Mouse (Mus musculus) kidney, postnatal 4 days (tissue): ENCODE results near the gene Pla2g2c.
A peak's percentile ranks its signal among the peaks of the same experiment; 100 is the strongest.

Experiments
- DNase-seq, 2 experiments: peaks; one replicate each; pipeline ENCODE4 v3.0.0; 2021; ENCODE audit warnings: mixed read lengths in 2 of 2

The Pla2g2c gene

DNA sequence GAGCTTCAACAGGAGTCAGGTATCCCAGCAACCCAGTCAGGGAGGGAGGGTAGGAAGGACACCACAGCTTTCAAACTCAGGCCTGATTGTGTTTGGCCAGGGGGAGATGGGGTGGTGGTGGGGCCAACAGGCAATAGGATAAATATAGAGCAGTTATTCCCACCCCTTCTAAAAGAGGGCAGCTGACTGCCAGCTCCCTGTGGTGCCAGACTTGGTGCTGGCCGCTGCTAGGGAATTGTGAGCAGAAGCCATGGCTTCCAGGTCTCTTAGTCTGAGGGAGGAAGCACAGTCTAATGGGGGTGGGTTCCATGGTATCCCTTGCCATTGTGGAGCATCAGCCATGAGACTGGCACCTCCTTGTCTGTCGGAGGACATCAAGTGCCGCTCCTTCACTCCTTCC is 29.0 kb downstream of the Pla2g2c start:
- no peak for DNase-seq

- DNase-seq, result no peak
These were observed 29.8 kb downstream of the Pla2g2c start for GRCm38 (mm10) chr4:138754432-138754831.

DNA sequence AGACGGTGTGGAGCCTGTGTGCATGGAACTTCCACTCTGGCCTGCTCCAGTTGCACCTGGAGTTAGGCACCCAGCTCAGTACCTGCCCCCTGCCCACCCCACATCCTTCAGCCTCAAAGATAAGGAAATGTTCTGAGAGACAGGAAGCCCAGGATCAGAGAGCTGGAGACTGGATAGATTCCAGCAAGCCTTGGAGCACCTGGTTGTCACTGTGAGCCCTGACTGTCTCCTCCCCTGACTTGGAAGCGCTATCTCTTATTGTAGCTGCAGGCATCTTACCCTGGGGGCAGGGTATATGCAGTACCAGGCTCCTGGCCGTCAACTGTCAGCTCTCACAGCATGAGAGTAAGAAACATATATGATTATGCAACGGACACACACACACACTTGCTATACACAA is 30.8 kb downstream of the Pla2g2c start:
- DNase-seq, result no peak

- no peak for DNase-seq
These were observed 31.4 kb downstream of the Pla2g2c start for GRCm38 (mm10) chr4:138755983-138756382.

DNA sequence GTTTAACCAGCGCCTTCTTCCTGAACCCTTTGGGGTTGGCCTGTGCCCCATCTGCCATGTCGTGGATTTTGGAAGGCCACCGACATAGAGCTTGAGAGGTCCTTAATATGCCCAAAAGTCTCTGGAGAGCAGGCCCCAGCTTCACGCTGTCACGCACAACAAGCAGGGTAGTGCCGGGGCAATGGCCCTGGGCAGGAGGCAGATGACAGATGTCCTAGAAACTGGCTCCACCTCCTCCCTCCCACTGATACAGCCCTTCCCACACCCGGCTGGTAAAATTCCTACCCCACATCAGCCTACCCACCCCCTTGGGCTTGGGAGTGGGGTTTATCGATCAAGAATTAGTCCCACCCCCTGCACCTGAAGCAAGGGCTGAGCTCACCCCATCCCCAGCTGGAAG is 32.8 kb downstream of the Pla2g2c start, which contains the start of gene Pla2g2f:
Gene Pla2g2f (minus strand): TSS at position 211 of the 400 bp plus-strand sequence.
- no peak for DNase-seq

DNA sequence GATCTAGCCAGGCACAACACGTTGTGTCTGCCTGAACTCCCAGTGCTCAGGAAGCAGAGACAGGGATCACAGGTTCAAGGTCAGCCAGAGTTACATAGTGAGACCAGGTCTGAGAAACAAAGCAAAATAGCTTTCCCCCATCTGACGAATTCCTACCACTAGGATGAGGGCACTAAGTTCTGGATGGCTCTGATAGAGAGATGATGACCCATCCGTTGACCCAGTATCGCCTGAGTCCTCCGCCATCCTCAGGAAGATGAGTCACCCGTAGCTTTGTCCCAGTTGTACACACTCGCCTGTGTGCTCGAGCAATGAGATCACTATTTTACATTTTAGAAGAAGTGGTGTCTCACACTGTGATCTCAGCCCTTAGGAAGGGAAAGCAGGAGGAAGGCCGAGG is 37.7 kb downstream of the Pla2g2c start:
- no peak for DNase-seq

GRCm38 (mm10) chr4:138771970-138772369 is 47.4 kb downstream of the Pla2g2c start:
- DNase-seq, result no peak

- no peak for DNase-seq
These were observed 47.8 kb downstream of the Pla2g2c start for GRCm38 (mm10) chr4:138772386-138772785.

DNA sequence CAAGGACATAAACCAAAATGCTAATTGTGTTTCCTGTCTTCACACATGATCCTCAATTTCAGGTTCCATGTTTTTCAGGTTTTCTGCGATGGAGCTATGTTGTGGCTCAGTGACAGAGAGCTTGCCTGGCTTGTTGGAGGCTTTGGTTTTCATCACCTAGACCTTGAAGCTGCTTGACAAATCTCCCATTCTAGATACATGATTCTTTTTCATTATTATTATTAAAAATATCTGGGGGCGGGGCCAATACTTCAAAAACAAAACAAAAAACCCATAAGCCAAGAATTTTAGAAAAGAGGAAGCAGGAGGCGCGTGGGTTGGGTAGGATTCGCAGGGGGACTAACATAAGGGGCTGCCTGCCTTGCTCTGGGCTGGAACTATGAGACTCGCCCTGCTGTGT is 50.8 kb downstream of the Pla2g2c start, which contains the start of gene Pla2g2d:
Gene Pla2g2d (plus strand): TSS at position 301 of the 400 bp plus-strand sequence.
- DNase-seq, result no peak

GRCm38 (mm10) chr4:138777417-138778407 is 53.1 kb downstream of the Pla2g2c start:
- no peak for DNase-seq

DNA sequence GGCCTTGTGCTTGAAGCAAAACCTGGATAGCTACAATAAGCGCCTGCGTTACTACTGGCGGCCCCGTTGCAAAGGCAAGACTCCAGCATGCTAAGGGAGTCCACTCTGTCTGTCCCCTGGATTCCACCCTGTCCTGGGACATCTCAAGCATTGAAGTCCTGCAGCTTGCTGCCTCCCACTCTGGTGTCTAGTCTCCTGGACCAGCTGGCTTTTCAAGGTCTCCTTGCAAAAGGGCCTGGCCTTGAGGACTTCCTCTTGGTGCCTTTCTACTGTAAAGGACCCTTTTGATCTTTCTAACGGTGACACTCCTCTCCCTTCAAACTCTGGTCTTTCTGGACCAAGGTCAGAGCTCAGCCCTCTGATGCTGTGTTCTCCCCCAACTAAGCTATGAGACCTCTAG is 55.7 kb downstream of the Pla2g2c start:
- DNase-seq, result no peak

DNA sequence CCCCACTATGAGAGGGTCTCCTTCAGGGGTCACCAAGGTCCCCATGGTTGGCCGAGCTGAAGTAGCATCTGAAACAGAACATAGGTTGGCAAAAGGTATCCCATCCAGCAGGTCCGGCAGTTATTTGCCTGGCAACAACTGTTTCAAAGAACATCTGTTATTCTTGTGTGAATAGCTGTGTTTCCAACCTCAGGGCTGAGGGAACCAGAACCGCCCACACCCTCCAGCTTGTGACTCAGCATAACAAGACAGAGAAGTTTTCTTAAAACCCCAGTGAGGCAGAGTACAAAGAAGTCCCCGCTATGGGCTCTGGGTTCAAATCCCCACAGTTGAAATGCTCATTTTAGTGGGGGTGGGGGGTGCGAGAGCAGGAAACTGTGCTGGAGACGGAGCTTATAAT is 57.5 kb downstream of the Pla2g2c start:
- DNase-seq, result no peak

- DNase-seq, result no peak
These were observed 61.1 kb downstream of the Pla2g2c start for GRCm38 (mm10) chr4:138785721-138786120.

GRCm38 (mm10) chr4:138786141-138786540 is 61.5 kb downstream of the Pla2g2c start:
- peak; percentile 36 to 51 for DNase-seq

- no peak for DNase-seq
These were observed 63.8 kb downstream of the Pla2g2c start for GRCm38 (mm10) chr4:138788381-138788780.

- no peak for DNase-seq
These were observed 66.9 kb downstream of the Pla2g2c start for GRCm38 (mm10) chr4:138791452-138791851.

DNA sequence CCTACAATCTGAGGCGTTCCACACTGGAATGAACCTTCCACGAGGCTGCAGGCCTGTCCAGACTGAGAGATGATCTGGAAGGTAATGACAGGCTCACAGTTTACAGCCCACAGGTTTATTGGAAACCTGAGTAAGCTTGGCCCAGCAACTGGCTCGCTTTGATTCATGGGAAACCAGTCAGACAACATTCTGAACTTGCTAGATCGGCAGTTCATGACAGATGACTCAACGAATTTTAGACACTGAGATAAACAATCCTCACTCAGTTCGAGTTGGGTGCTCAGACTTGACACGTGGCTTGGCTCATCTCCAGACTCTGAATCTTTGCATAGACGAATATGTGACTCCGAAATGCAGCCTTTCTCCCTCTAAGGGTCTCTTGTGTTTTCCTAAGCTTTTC is 68.0 kb downstream of the Pla2g2c start:
- no peak for DNase-seq

- peak; percentile 80 to 81 for DNase-seq
These were observed 68.7 kb downstream of the Pla2g2c start for GRCm38 (mm10) chr4:138793276-138793675.

- DNase-seq, result no peak
These were observed 69.8 kb downstream of the Pla2g2c start for GRCm38 (mm10) chr4:138794344-138794743.
